Mouse (Mus musculus) myocyte (in vitro differentiated cells): ENCODE data around the gene Acpp.

Source experiments
- CEBPB ChIP-seq: IDR thresholded peaks from 2 replicates; pipeline ENCODE4 v1.6.1; 2011; ENCODE audit warnings: mild to moderate bottlenecking, moderate library complexity; ENCODE audit not compliant: poor library complexity, insufficient read depth, severe bottlenecking
- MAX ChIP-seq: IDR thresholded peaks from one replicate; pipeline ENCODE4 v1.6.1; 2011; ENCODE audit warnings: low read depth, mild to moderate bottlenecking, control low read depth
- MYOD1 ChIP-seq, 3 experiments: IDR thresholded peaks; one replicate each; pipeline ENCODE4 v1.6.1; 2011; ENCODE audit warnings: control low read depth in 2 of 3, low read depth in 2 of 3, mild to moderate bottlenecking in 2 of 3, moderate library complexity in 1 of 3; ENCODE audit not compliant: insufficient read length in 2 of 3, control insufficient read depth in 1 of 3
- MYOG ChIP-seq, 3 experiments: IDR thresholded peaks; one replicate each; pipeline ENCODE4 v1.6.1; 2011; ENCODE audit warnings: control low read depth in 2 of 3, low read depth in 2 of 3, mild to moderate bottlenecking in 2 of 3; ENCODE audit not compliant: insufficient read length in 2 of 3, control insufficient read depth in 1 of 3, insufficient read depth in 1 of 3
- POLR2A ChIP-seq: IDR thresholded peaks from one replicate; pipeline ENCODE4 v1.6.1; 2011; ENCODE audit warnings: low read depth, mild to moderate bottlenecking, control low read depth, moderate library complexity; ENCODE audit not compliant: insufficient read length
- POLR2AphosphoS2 ChIP-seq: IDR thresholded peaks from one replicate; pipeline ENCODE4 v1.6.1; 2011; ENCODE audit warnings: low read depth, control low read depth; ENCODE audit not compliant: insufficient read length
- REST ChIP-seq: IDR thresholded peaks from one replicate; pipeline ENCODE4 v1.6.1; 2011; ENCODE audit warnings: mild to moderate bottlenecking, control low read depth, moderate library complexity; ENCODE audit not compliant: insufficient read depth, insufficient read length
- SRF ChIP-seq: IDR thresholded peaks from one replicate; pipeline ENCODE4 v1.6.1; 2011; ENCODE audit warnings: low read depth; ENCODE audit not compliant: control insufficient read depth, insufficient read length
- TCF12 ChIP-seq: IDR thresholded peaks from one replicate; pipeline ENCODE4 v1.6.1; 2011; ENCODE audit warnings: mild to moderate bottlenecking, control low read depth; ENCODE audit not compliant: poor library complexity, insufficient read depth, severe bottlenecking
- USF1 ChIP-seq: IDR thresholded peaks from one replicate; pipeline ENCODE4 v1.6.1; 2011; ENCODE audit warnings: low read depth, mild to moderate bottlenecking, control low read depth, moderate library complexity

GRCm38 (mm10) chr9:104316351-104316750 is 21.2 kb downstream of the Acpp start:
- TF ChIP-seq SRF (no peak), POLR2A (no peak), TCF12 (no peak), MAX (no peak), USF1 (no peak), REST (no peak), MYOG (IDR thresholded peaks at IDR 0.05; ENCODE audit: control insufficient read depth in 1 of 3, insufficient read depth in 1 of 3, insufficient read length in 2 of 3, low read depth in 2 of 3) (no peak), MYOD1 (IDR thresholded peaks at IDR 0.05; ENCODE audit: control insufficient read depth in 1 of 3, insufficient read length in 2 of 3, low read depth in 2 of 3) (no peak), CEBPB (no peak), POLR2AphosphoS2 (no peak)
